Mouse (Mus musculus) adrenal gland, postnatal 14 days (tissue): ENCODE data around the gene Ppdpf. TPM values are rescaled to one million over a fixed set of nuclear protein-coding genes. Genes with fewer than 3 reads are reported as not detected.

ENCODE experiments used
- DNase-seq: peaks from one replicate; pipeline ENCODE4 v3.0.0; 2021; ENCODE audit warnings: mixed read lengths
- long read RNA-seq, 2 experiments: library from polyadenylated mRNA; stranded (forward); transcript quantifications; one replicate each; pipeline ENCODE4 v2.0.0; 2021
- total RNA-seq: library from RNA; stranded (reverse); gene quantifications from 2 replicates; pipeline ENCODE4 v1.2.3, GENCODE M21; 2021

Ppdpf gene
- total RNA-seq = 95.5 and 98.6 TPM in 2 replicates
- long read RNA-seq, experiment 1, transcript Ppdpf-204 (2 exons, 510 nt) = minor isoform, 13 of 89 reads
- long read RNA-seq, experiment 1, transcript Ppdpf-202 (5 exons, 689 nt) = minor isoform, 21 of 89 reads
- long read RNA-seq, experiment 1, transcript Ppdpf-201 (5 exons, 1,160 nt) = major isoform, 23 of 89 reads
- long read RNA-seq, experiment 1, transcript Ppdpf-205 (3 exons, 771 nt) = minor isoform, 10 of 89 reads
- long read RNA-seq, experiment 1, partial matches to known transcripts = 11 of 89 reads
- long read RNA-seq, experiment 1, other reads (novel, unspliced or antisense) = 2 of 89 reads
- long read RNA-seq, experiment 2, transcript Ppdpf-205 (3 exons, 771 nt) = major isoform, 30 of 116 reads
- long read RNA-seq, experiment 2, transcript Ppdpf-204 (2 exons, 510 nt) = minor isoform, 21 of 116 reads
- long read RNA-seq, experiment 2, transcript Ppdpf-201 (5 exons, 1,160 nt) = minor isoform, 17 of 116 reads
- long read RNA-seq, experiment 2, transcript Ppdpf-202 (5 exons, 689 nt) = minor isoform, 23 of 116 reads
- long read RNA-seq, experiment 2, partial matches to known transcripts = 11 of 116 reads
- long read RNA-seq, experiment 2, other reads (novel, unspliced or antisense) = 3 of 116 reads

GRCm38 (mm10) chr2:181187121-181188000, at the start of gene Ppdpf:
Gene Ppdpf (plus strand): TSS chr2:181187247.
- DNase-seq = peak; percentile 95

- peak; percentile 51 for DNase-seq
Measured at GRCm38 (mm10) chr2:181139641-181140193, 47.3 kb upstream of the Ppdpf start.

GRCm38 (mm10) chr2:181142703-181143135, 44.3 kb upstream of the Ppdpf start:
- no peak for DNase-seq

- DNase-seq = no peak
Measured at GRCm38 (mm10) chr2:181143509-181144276, 43.4 kb upstream of the Ppdpf start.

GRCm38 (mm10) chr2:181144675-181145074, 42.4 kb upstream of the Ppdpf start:
- DNase-seq = no peak

- no peak for DNase-seq
Measured at GRCm38 (mm10) chr2:181146976-181147545, 40.0 kb upstream of the Ppdpf start.

GRCm38 (mm10) chr2:181147546-181148317, 39.3 kb upstream of the Ppdpf start:
- peak; percentile 25 for DNase-seq

- DNase-seq = no peak
Measured at GRCm38 (mm10) chr2:181148318-181148955, 38.6 kb upstream of the Ppdpf start.

GRCm38 (mm10) chr2:181150281-181150680, 36.8 kb upstream of the Ppdpf start:
- no peak for DNase-seq

- no peak for DNase-seq
Measured at GRCm38 (mm10) chr2:181152701-181153100, 34.3 kb upstream of the Ppdpf start.

- no peak for DNase-seq
Measured at GRCm38 (mm10) chr2:181153131-181153530, 33.9 kb upstream of the Ppdpf start.

GRCm38 (mm10) chr2:181153837-181154236, 33.2 kb upstream of the Ppdpf start:
- peak; percentile 53 for DNase-seq

GRCm38 (mm10) chr2:181154361-181154760, 32.7 kb upstream of the Ppdpf start:
- DNase-seq = no peak

GRCm38 (mm10) chr2:181154831-181155415, 32.1 kb upstream of the Ppdpf start:
- peak; percentile 40 for DNase-seq

GRCm38 (mm10) chr2:181155801-181156200, 31.2 kb upstream of the Ppdpf start:
- DNase-seq = peak; percentile 53

- DNase-seq = peak; percentile 39
Measured at GRCm38 (mm10) chr2:181156248-181157121, 30.6 kb upstream of the Ppdpf start, which contains the start of gene Eef1a2. Gene Eef1a2 (minus strand): TSS chr2:181157014.

- no peak for DNase-seq
Measured at GRCm38 (mm10) chr2:181157180-181157579, 29.9 kb upstream of the Ppdpf start.

- DNase-seq = no peak
Measured at GRCm38 (mm10) chr2:181157716-181158302, 29.2 kb upstream of the Ppdpf start.
